8 mouse cellular contexts compared by ENCODE assay signal in genomic region chr14:47472743-47473546, GRCm38 (mm10). TPM values are rescaled to one million over a fixed set of nuclear protein-coding genes. Genes with fewer than 3 reads are reported as not detected.
DNase-seq lines count a peak whose midpoint lies in the region; ATAC-seq and TF ChIP-seq lines count a peak whose summit lies in the region.

No protein-coding gene starts in this region.

- peak; percentile 48 to 53 for DNase-seq in left cerebral cortex, adult 18-20 months (ENCODE audit: low spot score in 2 of 2)
- DNase-seq in left cerebral cortex, adult 11 months (ENCODE audit: low spot score): no peak
- DNase-seq in cerebellum, postnatal 36 days: peak; percentile 69 to 71
- peak; percentile 26 to 32 for DNase-seq in gastrocnemius, adult 8-10 months (ENCODE audit: low spot score in 2 of 2)
- DNase-seq in hindbrain, postnatal 0 days (ENCODE audit: low spot score): peak; percentile 76
- peak; percentile 78 for DNase-seq in limb, embryonic 11.5 days (ENCODE audit: low spot score)
- peak; percentile 46 to 59 for DNase-seq in spleen, adult 18-20 months

- H3K4me1 ChIP-seq in hindbrain, postnatal 0 days (ENCODE audit: insufficient read depth, low read length): no peaks in the 10 kb centered on the region
- no peaks in the 10 kb centered on the region for H3K4me1 ChIP-seq in limb, embryonic 11.5 days (ENCODE audit: control insufficient read depth, insufficient read depth, low read length)
- peaks cover 10% of the 10 kb centered on the region for H3K4me1 ChIP-seq in midbrain, embryonic 12.5 days

- TF ChIP-seq CTCF in hindbrain, postnatal 0 days (IDR thresholded peaks at IDR 0.05; ENCODE audit: low read depth): no peak

- H3K9me3 ChIP-seq in hindbrain, postnatal 0 days (ENCODE audit: low read length): no peaks in the 10 kb centered on the region
- no peaks in the 10 kb centered on the region for H3K9me3 ChIP-seq in limb, embryonic 11.5 days (ENCODE audit: control insufficient read depth, low read length)
- H3K9me3 ChIP-seq in midbrain, embryonic 12.5 days: no peaks in the 10 kb centered on the region

- peak overlapping the region; percentile 92 for H3K4me3 ChIP-seq in hindbrain, postnatal 0 days (ENCODE audit: low read length)
- H3K4me3 ChIP-seq in limb, embryonic 11.5 days (ENCODE audit: low read depth, low read length): peak overlapping the region; percentile 96
- peak overlapping the region; percentile 99 for H3K4me3 ChIP-seq in midbrain, embryonic 12.5 days

- H3K4me2 ChIP-seq in hindbrain, postnatal 0 days (ENCODE audit: low read depth, low read length): peak overlapping the region; percentile 67
- peak overlapping the region; percentile 75 for H3K4me2 ChIP-seq in limb, embryonic 11.5 days (ENCODE audit: low read depth, severe bottlenecking)
- peak overlapping the region; percentile 78 for H3K4me2 ChIP-seq in midbrain, embryonic 12.5 days (replicated peaks)

- peak; percentile 82 for ATAC-seq in hindbrain, postnatal 0 days
- ATAC-seq in limb, embryonic 11.5 days (ENCODE audit: insufficient number of reproducible peaks, low FRiP score, low TSS enrichment, low read depth): peak; percentile 75
- ATAC-seq in midbrain, embryonic 12.5 days (ENCODE audit: low FRiP score, low read depth): no peak; the same call in none of the 2 replicates

- peak overlapping the region; percentile 96 for H3K9ac ChIP-seq in hindbrain, postnatal 0 days (replicated peaks; ENCODE audit: low read length)
- H3K9ac ChIP-seq in limb, embryonic 11.5 days (ENCODE audit: low read length): peak overlapping the region; percentile 87
- H3K9ac ChIP-seq in midbrain, embryonic 12.5 days (replicated peaks): peak overlapping the region; percentile 97

- H3K36me3 ChIP-seq in hindbrain, postnatal 0 days (ENCODE audit: insufficient read depth, low read length): no peaks in the 10 kb centered on the region
- H3K36me3 ChIP-seq in limb, embryonic 11.5 days (ENCODE audit: control insufficient read depth, insufficient read depth, low read length): no peaks in the 10 kb centered on the region
- H3K36me3 ChIP-seq in midbrain, embryonic 12.5 days: no peaks in the 10 kb centered on the region

- no peaks in the 10 kb centered on the region for H3K27me3 ChIP-seq in hindbrain, postnatal 0 days (ENCODE audit: insufficient read depth, low read length)
- H3K27me3 ChIP-seq in limb, embryonic 11.5 days (ENCODE audit: control insufficient read depth, insufficient read depth, low read length): no peaks in the 10 kb centered on the region
- H3K27me3 ChIP-seq in midbrain, embryonic 12.5 days: no peaks in the 10 kb centered on the region

- 2% methylated on average over 62 of the region's 69 CpGs for WGBS in hindbrain, postnatal 0 days
- WGBS in limb, embryonic 11.5 days: 3% methylated on average over 47 of the region's 69 CpGs
- WGBS in midbrain, embryonic 12.5 days: 3% methylated on average over 62 of the region's 69 CpGs

- peak overlapping the region; percentile 82 for H3K27ac ChIP-seq in hindbrain, postnatal 0 days
- H3K27ac ChIP-seq in limb, embryonic 11.5 days (replicated peaks; ENCODE audit: low read depth, low read length): peak overlapping the region; percentile 72
- H3K27ac ChIP-seq in midbrain, embryonic 12.5 days (replicated peaks): peak overlapping the region; percentile 90

RNA-seq across cellular contexts. Expression of gene Fbxo34, which starts 22.7 kb away (rescaled TPM):
- 10 to 100 TPM; 88.1 to 95.7 TPM for total RNA-seq in left cerebral cortex, adult 18-20 months (2021)
- total RNA-seq in gastrocnemius, adult 8-10 months (2022): 10 to 100 TPM; 10.2 to 15.1 (median 10.7) TPM
- total RNA-seq in hindbrain, postnatal 0 days (2014; rRNA removed): 20.6 and 62.0 TPM in 2 replicates
- 39.7 and 41.0 TPM in 2 replicates for polyA plus RNA-seq in hindbrain, postnatal 0 days (2015; fragmentation: Nextera tagmentation; extraction: Ambion mirVana)
- 27.2 and 29.1 TPM in 2 replicates for polyA plus RNA-seq in limb, embryonic 11.5 days (2014; fragmentation: Nextera tagmentation; extraction: Ambion mirVana)
- polyA plus RNA-seq in midbrain, embryonic 12.5 days (2016; fragmentation: Nextera tagmentation; extraction: Ambion mirVana): 26.4 and 26.5 TPM in 2 replicates

RNA-seq across cellular contexts. Expression of gene Dlgap5, which starts 54.7 kb away (rescaled TPM):
- total RNA-seq in left cerebral cortex, adult 18-20 months (2021): under 1 TPM in 1 of 2 experiments, not detected in 1; 0.84 TPM
- not detected for total RNA-seq in gastrocnemius, adult 8-10 months (2022)
- total RNA-seq in hindbrain, postnatal 0 days (2014; rRNA removed): 6.3 and 10.0 TPM in 2 replicates
- 5.5 and 6.5 TPM in 2 replicates for polyA plus RNA-seq in hindbrain, postnatal 0 days (2015; fragmentation: Nextera tagmentation; extraction: Ambion mirVana)
- 79.6 and 81.0 TPM in 2 replicates for polyA plus RNA-seq in limb, embryonic 11.5 days (2014; fragmentation: Nextera tagmentation; extraction: Ambion mirVana)
- 50.0 and 51.0 TPM in 2 replicates for polyA plus RNA-seq in midbrain, embryonic 12.5 days (2016; fragmentation: Nextera tagmentation; extraction: Ambion mirVana)
